Mouse (Mus musculus) forebrain, embryonic 13.5 days (tissue): ENCODE measurements at regions not wholly inside any gene's neighbourhood (a gene's known extent, or its start where the extent isn't known, plus 50 kb on each side); places are given as distances from the start of the nearest gene placed in this dataset.

ENCODE experiments used
- ATAC-seq: fragments of 200-750 bp; cut with Nextera tagmentation; 2 replicates; pipeline ENCODE4 v1.8.0; 2017
- H3K27ac ChIP-seq: fragments of 300-500 bp; sonication (generic); 2 replicates; pipeline ENCODE4 v1.5.1; 2015; ENCODE audit warnings: inconsistent platforms, mild to moderate bottlenecking, moderate library complexity
- H3K27me3 ChIP-seq: fragments of 300-500 bp; sonication (generic); 2 replicates; pipeline ENCODE4 v1.6.1; 2015; ENCODE audit warnings: mild to moderate bottlenecking, inconsistent platforms
- H3K36me3 ChIP-seq: fragments of 300-500 bp; sonication (generic); 2 replicates; pipeline ENCODE4 v1.6.1; 2015; ENCODE audit warnings: mild to moderate bottlenecking, inconsistent platforms; ENCODE audit not compliant: poor library complexity, severe bottlenecking
- H3K4me1 ChIP-seq: fragments of 300-500 bp; sonication (generic); 2 replicates; pipeline ENCODE4 v1.6.1; 2015; ENCODE audit warnings: inconsistent platforms
- H3K4me2 ChIP-seq: fragments of 300-500 bp; sonication (generic); 2 replicates; pipeline ENCODE4 v1.6.1; 2015; ENCODE audit warnings: inconsistent platforms, mild to moderate bottlenecking, moderate library complexity
- H3K4me3 ChIP-seq: fragments of 300-500 bp; sonication (generic); 2 replicates; pipeline ENCODE4 v1.5.1; 2015; ENCODE audit warnings: mild to moderate bottlenecking, inconsistent platforms
- H3K9ac ChIP-seq: fragments of 300-500 bp; sonication (generic); 2 replicates; pipeline ENCODE4 v1.6.1; 2015; ENCODE audit warnings: mild to moderate bottlenecking, inconsistent platforms
- H3K9me3 ChIP-seq: fragments of 300-500 bp; sonication (generic); replicated peaks from 2 replicates; pipeline ENCODE4 v1.6.1; 2016; ENCODE audit warnings: inconsistent platforms
- WGBS: fragments of 180-500 bp; shearing (Covaris S2); methylation state at CpG from one replicate; pipeline ENCODE4 v1.1.7; 2015; 5-methylcytosine and 5-hydroxymethylcytosine counted together

- Histone ChIP-seq H3K4me3 (no peak overlapping the region), H3K9ac (no peak overlapping the region), H3K27ac (no peak overlapping the region), H3K4me2 (no peak overlapping the region), H3K27me3 (no peaks in the 10 kb centered on the region), H3K4me1 (no peaks in the 10 kb centered on the region), H3K36me3 (no peaks in the 10 kb centered on the region), H3K9me3 (no peaks in the 10 kb centered on the region)
- 78% methylated on average over 7 of the region's 7 CpGs for WGBS
- no peak for ATAC-seq
Observed at GRCm38 (mm10) chr1:35834180-35834579, 234.0 kb upstream of the Hs6st1 start.

GRCm38 (mm10) chr1:35836552-35836951 lies 231.6 kb upstream of the Hs6st1 start:
- Histone ChIP-seq H3K27me3 (no peaks in the 10 kb centered on the region), H3K4me3 (no peak overlapping the region), H3K4me1 (no peaks in the 10 kb centered on the region), H3K4me2 (no peak overlapping the region), H3K36me3 (no peaks in the 10 kb centered on the region), H3K27ac (no peak overlapping the region), H3K9me3 (0 out of 2 replicates have a peak, but pooled peaks cover 3% of the 10 kb centered on the region), H3K9ac (no peak overlapping the region)
- WGBS, result 92% methylated on average over 5 of the region's 5 CpGs
- ATAC-seq, result no peak

- Histone ChIP-seq H3K27me3 (no peaks in the 10 kb centered on the region), H3K9me3 (0 out of 2 replicates have a peak, but pooled peaks cover 3% of the 10 kb centered on the region), H3K4me3 (no peak overlapping the region), H3K9ac (no peak overlapping the region), H3K4me1 (no peaks in the 10 kb centered on the region), H3K27ac (no peak overlapping the region), H3K4me2 (no peak overlapping the region), H3K36me3 (no peaks in the 10 kb centered on the region)
- ATAC-seq, result no peak
- 69% methylated on average over 3 of the region's 3 CpGs for WGBS
Observed at GRCm38 (mm10) chr1:35838625-35839024, 229.6 kb upstream of the Hs6st1 start.

- no peaks in the 10 kb centered on the region for H3K4me1 ChIP-seq
- H3K9me3 ChIP-seq, result 0 out of 2 replicates have a peak, but pooled peaks cover 3% of the 10 kb centered on the region
- ATAC-seq, result no peak
- no peak overlapping the region for H3K4me2 ChIP-seq
- no peak overlapping the region for H3K9ac ChIP-seq
- H3K4me3 ChIP-seq, result no peak overlapping the region
- H3K36me3 ChIP-seq, result no peaks in the 10 kb centered on the region
- 69% methylated on average over 6 of the region's 6 CpGs for WGBS
- no peak overlapping the region for H3K27ac ChIP-seq
- no peaks in the 10 kb centered on the region for H3K27me3 ChIP-seq
Observed at GRCm38 (mm10) chr1:35839446-35839845, 228.8 kb upstream of the Hs6st1 start.

- Histone ChIP-seq H3K27me3 (no peaks in the 10 kb centered on the region), H3K4me3 (no peak overlapping the region), H3K36me3 (no peaks in the 10 kb centered on the region), H3K4me2 (no peak overlapping the region), H3K4me1 (no peaks in the 10 kb centered on the region), H3K27ac (no peak overlapping the region), H3K9ac (no peak overlapping the region), H3K9me3 (0 out of 2 replicates have a peak, but pooled peaks cover 3% of the 10 kb centered on the region)
- 91% methylated on average over 2 of the region's 2 CpGs for WGBS
- ATAC-seq, result no peak
Observed at GRCm38 (mm10) chr1:35841626-35842025, 226.6 kb upstream of the Hs6st1 start.

GRCm38 (mm10) chr1:35842707-35843106 lies 225.5 kb upstream of the Hs6st1 start:
- ATAC-seq, result no peak
- no peaks in the 10 kb centered on the region for H3K27me3 ChIP-seq
- no peak overlapping the region for H3K4me3 ChIP-seq
- no peaks in the 10 kb centered on the region for H3K4me1 ChIP-seq
- H3K9ac ChIP-seq, result no peak overlapping the region
- 95% methylated on average over 4 of the region's 4 CpGs for WGBS
- H3K27ac ChIP-seq, result no peak overlapping the region
- no peaks in the 10 kb centered on the region for H3K36me3 ChIP-seq
- H3K9me3 ChIP-seq, result 0 out of 2 replicates have a peak, but pooled peaks cover 3% of the 10 kb centered on the region
- H3K4me2 ChIP-seq, result no peak overlapping the region

GRCm38 (mm10) chr1:35843566-35843965 lies 224.6 kb upstream of the Hs6st1 start:
- WGBS, result 91% methylated on average over 3 of the region's 3 CpGs

GRCm38 (mm10) chr1:35846224-35846936 lies 221.8 kb upstream of the Hs6st1 start:
- 0 out of 2 replicates have a peak, but pooled peaks cover 2% of the 10 kb centered on the region for H3K9me3 ChIP-seq
- H3K4me3 ChIP-seq, result no peak overlapping the region
- no peaks in the 10 kb centered on the region for H3K27me3 ChIP-seq
- H3K9ac ChIP-seq, result no peak overlapping the region
- no peaks in the 10 kb centered on the region for H3K4me1 ChIP-seq
- H3K27ac ChIP-seq, result no peak overlapping the region
- ATAC-seq, result no peak
- H3K36me3 ChIP-seq, result no peaks in the 10 kb centered on the region
- no peak overlapping the region for H3K4me2 ChIP-seq
- 76% methylated on average over 11 of the region's 11 CpGs for WGBS

More at GRCm38 (mm10) chr1:35843566-35843965, 224.6 kb upstream of the Hs6st1 start:
- no peaks in the 10 kb centered on the region for H3K27me3 ChIP-seq
- no peaks in the 10 kb centered on the region for H3K4me1 ChIP-seq
- H3K4me3 ChIP-seq, result no peak overlapping the region
- no peaks in the 10 kb centered on the region for H3K36me3 ChIP-seq
- H3K27ac ChIP-seq, result no peak overlapping the region
- H3K4me2 ChIP-seq, result no peak overlapping the region
- no peak overlapping the region for H3K9ac ChIP-seq
- no peak for ATAC-seq
- H3K9me3 ChIP-seq, result 0 out of 2 replicates have a peak, but pooled peaks cover 3% of the 10 kb centered on the region

- WGBS, result 90% methylated on average over 12 of the region's 12 CpGs
- no peak overlapping the region for H3K4me3 ChIP-seq
- no peaks in the 10 kb centered on the region for H3K4me1 ChIP-seq
- no peak overlapping the region for H3K27ac ChIP-seq
- no peaks in the 10 kb centered on the region for H3K36me3 ChIP-seq
- no peak overlapping the region for H3K4me2 ChIP-seq
- no peak for ATAC-seq
- no peaks in the 10 kb centered on the region for H3K9me3 ChIP-seq
- no peak overlapping the region for H3K9ac ChIP-seq
- no peaks in the 10 kb centered on the region for H3K27me3 ChIP-seq
Observed at GRCm38 (mm10) chr1:35848160-35848954, 219.8 kb upstream of the Hs6st1 start.

GRCm38 (mm10) chr1:35849406-35850190 lies 218.6 kb upstream of the Hs6st1 start:
- Histone ChIP-seq H3K27ac (no peak overlapping the region), H3K27me3 (no peaks in the 10 kb centered on the region), H3K36me3 (no peaks in the 10 kb centered on the region), H3K9me3 (no peaks in the 10 kb centered on the region), H3K4me2 (no peak overlapping the region), H3K4me3 (no peak overlapping the region), H3K9ac (no peak overlapping the region), H3K4me1 (no peaks in the 10 kb centered on the region)
- 83% methylated on average over 11 of the region's 11 CpGs for WGBS
- peak; percentile 78; the same call in 1 of the 2 replicates for ATAC-seq

GRCm38 (mm10) chr1:35850191-35850545 lies 218.0 kb upstream of the Hs6st1 start:
- no peaks in the 10 kb centered on the region for H3K36me3 ChIP-seq
- H3K27me3 ChIP-seq, result no peaks in the 10 kb centered on the region
- no peaks in the 10 kb centered on the region for H3K4me1 ChIP-seq
- H3K4me3 ChIP-seq, result no peak overlapping the region
- H3K27ac ChIP-seq, result no peak overlapping the region
- no peaks in the 10 kb centered on the region for H3K9me3 ChIP-seq
- peak; percentile 31; the same call in 1 of the 2 replicates for ATAC-seq
- H3K4me2 ChIP-seq, result no peak overlapping the region
- no peak overlapping the region for H3K9ac ChIP-seq
- WGBS, result 87% methylated on average over 8 of the region's 8 CpGs
